Mouse (Mus musculus): ENCODE data around the gene Rps26. TPM values are rescaled to one million over a fixed set of nuclear protein-coding genes. Genes with fewer than 3 reads are reported as not detected.

Gene Rps26
- polyA plus RNA-seq, 1 experiment from 2014 or later = 604 TPM

DNA sequence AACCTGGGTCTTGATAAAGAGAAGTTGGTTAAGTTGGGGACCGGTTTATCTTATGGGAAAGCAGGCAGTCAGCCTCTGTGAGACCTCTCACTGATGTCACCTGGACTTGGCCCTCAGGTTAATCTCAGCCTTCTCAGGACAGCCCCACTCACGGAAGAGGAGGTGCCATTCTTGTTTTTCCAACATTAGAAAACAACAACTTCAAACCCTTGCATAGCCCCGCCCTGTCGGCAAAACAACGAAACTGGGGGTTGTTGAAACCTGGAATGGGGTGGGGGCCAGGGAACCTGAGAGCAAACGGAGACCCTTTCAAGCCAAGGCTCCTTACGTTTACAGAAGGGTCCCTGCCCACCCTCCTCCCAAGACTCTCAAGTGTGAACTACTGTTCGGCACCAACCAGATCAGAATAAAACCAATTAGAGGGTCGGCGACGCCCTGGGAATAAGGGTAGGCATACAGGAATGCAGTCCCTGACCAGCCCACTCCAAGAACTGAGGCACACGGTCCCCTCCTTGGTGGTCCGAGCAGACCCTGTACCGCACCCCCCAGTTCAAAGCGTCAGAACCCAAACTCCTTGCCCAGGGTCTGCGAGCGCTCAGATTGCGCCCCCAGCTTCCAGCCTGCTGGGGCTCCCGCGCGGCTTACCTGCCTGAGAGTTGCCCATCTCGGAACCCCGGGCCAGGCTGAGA is 37.6 kb downstream of the Rps26 start:
- Histone ChIP-seq H3K9me3 (replicated peaks; ENCODE audit: control insufficient read depth, low read length) (no peaks in the 10 kb centered on the region), H3K9ac (ENCODE audit: low read depth, low read length) (peak overlapping the region; percentile 62; the same call in 1 of the 2 replicates), H3K27ac (ENCODE audit: low read depth, low read length) (peak overlapping the region; percentile 22; the same call in 1 of the 2 replicates), H3K4me1 (ENCODE audit: control insufficient read depth, insufficient read depth, low read length) (peaks cover 10% of the 10 kb centered on the region), H3K27me3 (ENCODE audit: control insufficient read depth, insufficient read depth, low read length) (peaks cover 30% of the 10 kb centered on the region), H3K4me3 (ENCODE audit: low read depth, low read length) (peak overlapping the region; percentile 60), H3K36me3 (ENCODE audit: control insufficient read depth, insufficient read depth, low read length) (no peaks in the 10 kb centered on the region), H3K4me2 (peak overlapping the region; percentile 98)
- ATAC-seq (replicated peaks; ENCODE audit: insufficient number of reproducible peaks, low FRiP score, low TSS enrichment) = no peak
- WGBS (ENCODE audit: insufficient replicate concordance) = 2% methylated on average over 23 of the region's 23 CpGs

DNA sequence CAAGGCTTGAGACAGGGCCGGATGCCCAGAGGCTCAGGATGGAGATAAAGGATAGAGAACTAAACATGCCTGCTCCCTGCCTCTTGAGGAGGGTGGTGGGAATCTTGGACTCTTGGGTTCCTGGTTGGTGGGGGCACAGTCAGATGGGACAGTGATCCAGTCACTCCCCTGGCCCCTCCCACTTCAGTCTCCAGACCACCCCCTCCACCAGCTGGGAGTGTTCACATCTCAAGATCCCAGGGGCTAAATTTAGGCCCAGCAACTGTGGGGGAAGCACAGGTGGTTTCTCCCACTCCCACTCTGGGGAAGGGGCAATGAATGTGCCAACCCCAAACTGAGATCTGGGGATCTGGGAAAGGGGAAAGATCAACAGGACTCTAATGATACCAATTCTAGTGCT is 38.4 kb downstream of the Rps26 start:
- Histone ChIP-seq H3K27me3 (ENCODE audit: control insufficient read depth, insufficient read depth, low read length) (peaks cover 30% of the 10 kb centered on the region), H3K9me3 (replicated peaks; ENCODE audit: control insufficient read depth, low read length) (no peaks in the 10 kb centered on the region), H3K27ac (ENCODE audit: low read depth, low read length) (peak overlapping the region; percentile 58; the same call in 1 of the 2 replicates), H3K4me2 (peak overlapping the region; percentile 98), H3K9ac (ENCODE audit: low read depth, low read length) (0 out of 2 replicates have a peak overlapping the region, but pooled peaks have one; percentile 12), H3K4me3 (ENCODE audit: low read depth, low read length) (peak overlapping the region; percentile 1; the same call in 1 of the 2 replicates), H3K4me1 (ENCODE audit: control insufficient read depth, insufficient read depth, low read length) (peaks cover 17% of the 10 kb centered on the region), H3K36me3 (ENCODE audit: control insufficient read depth, insufficient read depth, low read length) (no peaks in the 10 kb centered on the region)
- ATAC-seq (replicated peaks; ENCODE audit: insufficient number of reproducible peaks, low FRiP score, low TSS enrichment) = no peak
- WGBS (ENCODE audit: insufficient replicate concordance) = 20% methylated on average over 1 of the region's 1 CpGs

DNA sequence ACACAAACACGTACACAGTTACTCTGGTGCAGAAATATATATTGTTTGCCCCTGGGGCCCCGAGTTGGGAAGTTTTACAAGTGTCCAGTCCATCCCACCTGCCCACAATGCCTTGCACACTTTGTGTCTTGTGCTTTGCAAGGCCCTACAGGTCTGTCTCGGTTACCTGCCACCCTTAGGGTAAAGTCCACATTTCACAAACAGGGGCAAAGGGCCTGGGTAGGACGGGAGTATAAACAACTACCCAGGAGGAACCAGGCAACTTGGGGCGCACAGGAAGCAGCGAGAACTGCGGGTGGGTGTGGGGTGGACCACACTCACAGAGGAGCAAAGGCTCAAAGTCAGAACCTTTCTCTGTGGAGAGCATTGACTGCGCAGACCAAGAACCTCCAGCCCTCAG is 38.9 kb downstream of the Rps26 start:
- peak overlapping the region; percentile 41 for H3K4me2 ChIP-seq
- H3K27ac ChIP-seq (ENCODE audit: low read depth, low read length) = peak overlapping the region; percentile 58
- H3K4me1 ChIP-seq (ENCODE audit: control insufficient read depth, insufficient read depth, low read length) = peaks cover 17% of the 10 kb centered on the region
- 51% methylated on average over 8 of the region's 8 CpGs for WGBS (ENCODE audit: insufficient replicate concordance)
- H3K9ac ChIP-seq (ENCODE audit: low read depth, low read length) = 0 out of 2 replicates have a peak overlapping the region, but pooled peaks have one; percentile 12
- peaks cover 30% of the 10 kb centered on the region for H3K27me3 ChIP-seq (ENCODE audit: control insufficient read depth, insufficient read depth, low read length)
- H3K4me3 ChIP-seq (ENCODE audit: low read depth, low read length) = no peak overlapping the region
- no peaks in the 10 kb centered on the region for H3K9me3 ChIP-seq (replicated peaks; ENCODE audit: control insufficient read depth, low read length)
- ATAC-seq (replicated peaks; ENCODE audit: insufficient number of reproducible peaks, low FRiP score, low TSS enrichment) = no peak
- no peaks in the 10 kb centered on the region for H3K36me3 ChIP-seq (ENCODE audit: control insufficient read depth, insufficient read depth, low read length)

DNA sequence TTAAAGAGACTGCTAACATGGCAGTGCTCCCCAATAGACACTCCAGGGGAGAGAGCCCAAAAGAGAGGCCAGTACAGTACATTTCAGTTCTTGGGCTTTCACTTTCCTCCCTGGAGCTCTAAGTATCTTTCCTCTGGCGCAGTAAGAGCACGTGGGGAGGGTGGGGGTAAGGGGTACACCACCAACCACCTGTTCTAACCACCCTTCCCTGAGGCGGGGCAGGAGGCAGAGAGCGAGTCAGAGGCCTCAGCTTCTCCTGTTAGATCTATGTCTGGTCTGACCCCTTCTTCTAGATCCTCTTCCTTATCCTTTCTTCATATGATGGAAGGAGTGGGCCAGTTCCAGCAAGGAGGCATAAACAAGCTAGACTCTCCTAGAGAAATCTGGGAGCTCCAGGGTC is 39.4 kb downstream of the Rps26 start:
- H3K4me2 ChIP-seq = peak overlapping the region; percentile 41; the same call in 1 of the 2 replicates
- H3K27me3 ChIP-seq (ENCODE audit: control insufficient read depth, insufficient read depth, low read length) = peaks cover 30% of the 10 kb centered on the region
- no peaks in the 10 kb centered on the region for H3K9me3 ChIP-seq (replicated peaks; ENCODE audit: control insufficient read depth, low read length)
- no peak overlapping the region for H3K9ac ChIP-seq (ENCODE audit: low read depth, low read length)
- no peak for ATAC-seq (replicated peaks; ENCODE audit: insufficient number of reproducible peaks, low FRiP score, low TSS enrichment)
- peaks cover 17% of the 10 kb centered on the region for H3K4me1 ChIP-seq (ENCODE audit: control insufficient read depth, insufficient read depth, low read length)
- H3K27ac ChIP-seq (ENCODE audit: low read depth, low read length) = peak overlapping the region; percentile 58
- H3K4me3 ChIP-seq (ENCODE audit: low read depth, low read length) = no peak overlapping the region
- no peaks in the 10 kb centered on the region for H3K36me3 ChIP-seq (ENCODE audit: control insufficient read depth, insufficient read depth, low read length)
- WGBS (ENCODE audit: insufficient replicate concordance) = 47% methylated on average over 4 of the region's 4 CpGs

DNA sequence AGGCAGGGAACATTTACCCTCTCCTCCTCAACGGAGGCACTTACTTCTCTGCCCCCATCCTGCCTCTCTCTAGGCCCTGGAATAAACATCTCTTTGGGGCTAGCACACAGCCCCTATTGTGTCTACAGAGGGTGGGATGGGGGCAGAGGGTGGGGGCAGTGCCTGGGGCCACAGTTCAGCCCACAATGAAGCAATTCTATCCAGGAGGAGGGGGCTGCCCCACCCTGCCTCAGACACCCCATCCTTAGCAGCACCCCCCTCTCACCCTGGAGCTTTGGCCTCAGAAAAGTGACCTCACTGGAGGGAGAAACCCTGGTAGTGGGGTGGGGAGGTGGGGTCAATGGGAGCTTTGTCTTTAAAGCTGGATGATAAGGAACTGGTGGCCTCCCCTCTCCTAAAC is 40.0 kb downstream of the Rps26 start:
- H3K9ac ChIP-seq (ENCODE audit: low read depth, low read length) = no peak overlapping the region
- peaks cover 17% of the 10 kb centered on the region for H3K4me1 ChIP-seq (ENCODE audit: control insufficient read depth, insufficient read depth, low read length)
- ATAC-seq (replicated peaks; ENCODE audit: insufficient number of reproducible peaks, low FRiP score, low TSS enrichment) = no peak
- peaks cover 30% of the 10 kb centered on the region for H3K27me3 ChIP-seq (ENCODE audit: control insufficient read depth, insufficient read depth, low read length)
- no peak overlapping the region for H3K4me3 ChIP-seq (ENCODE audit: low read depth, low read length)
- 0 out of 2 replicates have a peak overlapping the region, but pooled peaks have one; percentile 0 for H3K27ac ChIP-seq (ENCODE audit: low read depth, low read length)
- H3K36me3 ChIP-seq (ENCODE audit: control insufficient read depth, insufficient read depth, low read length) = no peaks in the 10 kb centered on the region
- no peaks in the 10 kb centered on the region for H3K9me3 ChIP-seq (replicated peaks; ENCODE audit: control insufficient read depth, low read length)
- no peak overlapping the region for H3K4me2 ChIP-seq
- 6% methylated on average over 1 of the region's 1 CpGs for WGBS (ENCODE audit: insufficient replicate concordance)

DNA sequence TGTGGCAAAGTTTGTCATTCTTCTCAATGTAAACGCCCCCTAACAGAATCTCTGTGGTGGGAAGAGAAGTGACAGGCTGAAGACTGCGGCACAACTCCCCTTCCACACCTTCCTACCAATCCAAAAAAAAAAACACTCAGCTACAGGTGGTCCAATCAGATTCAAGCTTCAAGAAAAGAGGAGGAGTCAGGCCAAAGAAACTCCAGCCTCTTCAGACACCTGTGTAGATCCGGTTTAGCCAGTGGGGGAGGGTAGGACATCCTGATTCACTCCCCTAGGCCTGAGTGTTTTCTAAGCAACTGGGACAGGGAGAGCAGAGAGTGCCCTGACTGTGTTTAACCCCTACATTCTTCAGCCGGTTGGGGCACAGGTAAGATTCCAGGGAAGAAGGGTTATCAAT is 42.2 kb downstream of the Rps26 start:
- H3K9ac ChIP-seq (ENCODE audit: low read depth, low read length) = no peak overlapping the region

DNA sequence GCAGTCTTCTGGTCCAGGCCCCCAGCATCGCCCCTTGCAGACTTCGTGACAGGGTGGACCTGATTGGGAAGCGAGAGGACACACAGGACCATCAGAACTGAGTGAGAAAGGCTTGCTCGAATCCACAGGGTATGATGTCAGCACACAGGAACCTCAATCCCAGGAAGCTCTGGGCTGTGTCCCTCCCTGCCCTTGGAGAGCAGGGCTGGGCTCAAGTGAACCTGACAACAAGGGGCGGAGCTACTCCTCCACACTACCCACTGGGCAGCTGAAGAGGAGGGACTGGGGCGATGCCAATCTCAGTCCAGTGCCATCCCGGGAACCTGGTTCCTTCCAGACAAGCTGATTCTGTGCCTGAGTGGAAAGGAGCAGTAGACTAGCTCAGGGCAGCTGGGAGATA is 42.9 kb downstream of the Rps26 start:
- WGBS (ENCODE audit: insufficient replicate concordance) = 13% methylated on average over 7 of the region's 7 CpGs
- Histone ChIP-seq H3K4me3 (ENCODE audit: low read depth, low read length) (peak overlapping the region; percentile 27; the same call in 1 of the 2 replicates), H3K27me3 (ENCODE audit: control insufficient read depth, insufficient read depth, low read length) (peaks cover 22% of the 10 kb centered on the region), H3K4me2 (peak overlapping the region; percentile 60), H3K36me3 (ENCODE audit: control insufficient read depth, insufficient read depth, low read length) (no peaks in the 10 kb centered on the region), H3K4me1 (ENCODE audit: control insufficient read depth, insufficient read depth, low read length) (peaks cover 17% of the 10 kb centered on the region), H3K9me3 (replicated peaks; ENCODE audit: control insufficient read depth, low read length) (no peaks in the 10 kb centered on the region), H3K9ac (ENCODE audit: low read depth, low read length) (peak overlapping the region; percentile 52), H3K27ac (ENCODE audit: low read depth, low read length) (no peak overlapping the region)
- peak; percentile 78 for ATAC-seq (replicated peaks; ENCODE audit: insufficient number of reproducible peaks, low FRiP score, low TSS enrichment)

More for the DNA sequence above, 42.2 kb downstream of the Rps26 start:
- no peaks in the 10 kb centered on the region for H3K9me3 ChIP-seq (replicated peaks; ENCODE audit: control insufficient read depth, low read length)
- peaks cover 17% of the 10 kb centered on the region for H3K4me1 ChIP-seq (ENCODE audit: control insufficient read depth, insufficient read depth, low read length)
- no peak overlapping the region for H3K4me3 ChIP-seq (ENCODE audit: low read depth, low read length)
- ATAC-seq (replicated peaks; ENCODE audit: insufficient number of reproducible peaks, low FRiP score, low TSS enrichment) = no peak
- peaks cover 30% of the 10 kb centered on the region for H3K27me3 ChIP-seq (ENCODE audit: control insufficient read depth, insufficient read depth, low read length)
- no peaks in the 10 kb centered on the region for H3K36me3 ChIP-seq (ENCODE audit: control insufficient read depth, insufficient read depth, low read length)
- no peak overlapping the region for H3K27ac ChIP-seq (ENCODE audit: low read depth, low read length)
- WGBS (ENCODE audit: insufficient replicate concordance) = 16% methylated on average over 4 of the region's 4 CpGs
- peak overlapping the region; percentile 60 for H3K4me2 ChIP-seq

DNA sequence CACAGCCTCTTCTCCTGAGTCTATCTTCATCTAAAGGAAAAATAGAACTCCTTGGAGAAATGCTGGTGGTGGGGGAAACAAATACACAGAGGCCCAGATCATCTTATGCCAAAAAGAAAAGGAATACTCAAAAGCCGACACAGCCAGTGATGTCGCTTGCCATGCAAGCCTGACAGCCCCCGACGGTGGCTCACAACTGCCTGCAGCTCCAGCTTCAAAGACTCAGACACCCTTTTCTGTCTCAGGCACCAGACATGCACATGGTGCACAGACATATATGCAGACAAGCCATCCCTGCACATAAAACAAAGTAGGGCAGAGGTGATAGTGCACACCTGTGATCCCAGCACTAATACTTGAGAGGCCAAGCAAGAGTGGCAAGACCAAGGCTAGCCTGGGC is 46.8 kb downstream of the Rps26 start:
- Histone ChIP-seq H3K9ac (ENCODE audit: low read depth, low read length) (no peak overlapping the region), H3K36me3 (ENCODE audit: control insufficient read depth, insufficient read depth, low read length) (no peaks in the 10 kb centered on the region), H3K27ac (ENCODE audit: low read depth, low read length) (no peak overlapping the region), H3K4me1 (ENCODE audit: control insufficient read depth, insufficient read depth, low read length) (peaks cover 10% of the 10 kb centered on the region), H3K4me2 (no peak overlapping the region), H3K9me3 (replicated peaks; ENCODE audit: control insufficient read depth, low read length) (no peaks in the 10 kb centered on the region), H3K4me3 (ENCODE audit: low read depth, low read length) (no peak overlapping the region), H3K27me3 (ENCODE audit: control insufficient read depth, insufficient read depth, low read length) (peaks cover 2% of the 10 kb centered on the region; the same call in 1 of the 2 replicates)
- WGBS (ENCODE audit: insufficient replicate concordance) = 87% methylated on average over 4 of the region's 4 CpGs
- ATAC-seq (replicated peaks; ENCODE audit: insufficient number of reproducible peaks, low FRiP score, low TSS enrichment) = no peak

DNA sequence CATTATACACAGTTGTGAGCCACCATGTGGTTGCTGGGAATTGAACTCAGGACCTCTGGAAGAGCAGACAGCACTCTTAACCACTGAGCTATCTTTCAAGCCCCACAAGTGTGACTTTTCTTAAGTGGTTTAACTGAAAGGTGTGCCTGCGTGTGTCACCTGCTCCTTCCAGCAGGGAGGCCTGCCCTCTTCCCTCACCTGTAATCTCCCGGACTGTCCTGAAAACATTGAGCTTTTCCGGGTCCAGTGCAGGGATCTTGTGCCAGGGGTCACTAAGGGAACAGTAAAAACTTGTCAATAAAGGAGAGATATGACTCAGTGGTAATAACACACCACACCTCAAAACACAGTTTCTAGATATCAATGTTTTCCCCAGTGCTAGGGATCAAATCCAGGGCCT is 47.2 kb downstream of the Rps26 start:
- H3K27me3 ChIP-seq (ENCODE audit: control insufficient read depth, insufficient read depth, low read length) = no peaks in the 10 kb centered on the region; the same call in 1 of the 2 replicates
- H3K9me3 ChIP-seq (replicated peaks; ENCODE audit: control insufficient read depth, low read length) = no peaks in the 10 kb centered on the region
- no peak overlapping the region for H3K4me3 ChIP-seq (ENCODE audit: low read depth, low read length)
- H3K4me2 ChIP-seq = no peak overlapping the region
- no peak for ATAC-seq (replicated peaks; ENCODE audit: insufficient number of reproducible peaks, low FRiP score, low TSS enrichment)
- H3K9ac ChIP-seq (ENCODE audit: low read depth, low read length) = no peak overlapping the region
- no peaks in the 10 kb centered on the region for H3K36me3 ChIP-seq (ENCODE audit: control insufficient read depth, insufficient read depth, low read length)
- 69% methylated on average over 3 of the region's 3 CpGs for WGBS (ENCODE audit: insufficient replicate concordance)
- no peak overlapping the region for H3K27ac ChIP-seq (ENCODE audit: low read depth, low read length)
- H3K4me1 ChIP-seq (ENCODE audit: control insufficient read depth, insufficient read depth, low read length) = peaks cover 10% of the 10 kb centered on the region
